Mouse (Mus musculus): Measurements from ENCODE around the gene Dok5. TPM values are rescaled to one million over a fixed set of nuclear protein-coding genes. Genes with fewer than 3 reads are reported as not detected.

The Dok5 gene
- polyA plus RNA-seq, 1 experiment from 2014 or later, result 57.8 TPM

DNA sequence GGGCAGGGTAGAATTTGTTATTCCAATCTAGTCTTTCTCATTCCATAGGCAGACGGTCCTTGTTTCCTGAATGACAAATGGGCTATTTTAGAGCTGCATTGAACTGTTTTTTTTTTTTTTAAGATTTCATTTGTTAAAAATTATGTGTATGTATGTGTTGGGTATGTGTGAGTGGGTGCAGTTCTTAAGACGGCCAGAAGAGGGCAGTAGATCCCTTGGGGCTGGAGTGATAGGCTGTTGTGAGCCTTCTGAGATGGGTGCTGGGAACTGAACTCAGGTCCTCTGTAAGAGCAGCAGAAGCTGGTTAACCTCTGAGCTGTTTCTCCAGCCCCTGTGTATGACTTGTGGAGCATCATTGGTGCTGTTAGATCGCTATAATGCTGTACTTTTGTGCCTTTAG is 63.6 kb downstream of the Dok5 start:
- Histone ChIP-seq H3K4me2 (ENCODE audit: low read length) (no peak overlapping the region), H3K4me3 (ENCODE audit: low read depth, low read length) (no peak overlapping the region), H3K9me3 (replicated peaks; ENCODE audit: control insufficient read depth, low read length, poor library complexity, severe bottlenecking) (no peaks in the 10 kb centered on the region; the same call in 1 of the 2 replicates), H3K36me3 (ENCODE audit: control insufficient read depth, insufficient read depth, low read length) (no peaks in the 10 kb centered on the region), H3K9ac (ENCODE audit: low read depth, low read length) (no peak overlapping the region), H3K27me3 (ENCODE audit: control insufficient read depth, insufficient read depth, low read depth, low read length) (no peaks in the 10 kb centered on the region), H3K4me1 (ENCODE audit: control insufficient read depth, insufficient read depth, low read length) (peaks cover 8% of the 10 kb centered on the region), H3K27ac (ENCODE audit: low read length) (no peak overlapping the region)
- no peak for ATAC-seq
- 92% methylated on average over 3 of the region's 3 CpGs for WGBS

DNA sequence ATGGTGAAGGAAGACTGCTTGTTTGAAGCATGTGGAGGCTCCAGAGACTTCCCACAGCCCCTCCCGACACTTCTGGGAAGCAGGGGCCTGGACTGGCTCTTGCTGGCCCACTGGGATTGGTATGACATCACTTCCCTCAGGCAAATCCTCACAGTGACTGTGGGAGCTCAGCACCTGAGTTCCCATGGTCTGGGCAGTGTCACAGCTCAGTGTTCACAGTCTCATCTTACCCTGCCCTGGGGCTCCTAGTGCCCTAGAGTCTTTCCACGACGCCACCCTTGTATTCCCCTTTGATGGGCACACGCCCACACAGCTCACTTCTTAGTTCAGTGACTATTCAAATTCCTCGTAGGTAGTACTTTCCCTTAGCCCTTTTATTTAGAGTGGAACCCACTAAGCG is 71.4 kb downstream of the Dok5 start:
- WGBS, result 81% methylated on average over 6 of the region's 6 CpGs
- H3K4me2 ChIP-seq (ENCODE audit: low read length), result no peak overlapping the region
- H3K9ac ChIP-seq (ENCODE audit: low read depth, low read length), result no peak overlapping the region
- H3K4me1 ChIP-seq (ENCODE audit: control insufficient read depth, insufficient read depth, low read length), result peaks cover 5% of the 10 kb centered on the region; the same call in 1 of the 2 replicates
- H3K4me3 ChIP-seq (ENCODE audit: low read depth, low read length), result no peak overlapping the region
- H3K27me3 ChIP-seq (ENCODE audit: control insufficient read depth, insufficient read depth, low read depth, low read length), result no peaks in the 10 kb centered on the region
- no peaks in the 10 kb centered on the region; the same call in 1 of the 2 replicates for H3K9me3 ChIP-seq (replicated peaks; ENCODE audit: control insufficient read depth, low read length, poor library complexity, severe bottlenecking)
- ATAC-seq, result no peak
- no peak overlapping the region for H3K27ac ChIP-seq (ENCODE audit: low read length)
- H3K36me3 ChIP-seq (ENCODE audit: control insufficient read depth, insufficient read depth, low read length), result peaks cover 4% of the 10 kb centered on the region; the same call in 1 of the 2 replicates

DNA sequence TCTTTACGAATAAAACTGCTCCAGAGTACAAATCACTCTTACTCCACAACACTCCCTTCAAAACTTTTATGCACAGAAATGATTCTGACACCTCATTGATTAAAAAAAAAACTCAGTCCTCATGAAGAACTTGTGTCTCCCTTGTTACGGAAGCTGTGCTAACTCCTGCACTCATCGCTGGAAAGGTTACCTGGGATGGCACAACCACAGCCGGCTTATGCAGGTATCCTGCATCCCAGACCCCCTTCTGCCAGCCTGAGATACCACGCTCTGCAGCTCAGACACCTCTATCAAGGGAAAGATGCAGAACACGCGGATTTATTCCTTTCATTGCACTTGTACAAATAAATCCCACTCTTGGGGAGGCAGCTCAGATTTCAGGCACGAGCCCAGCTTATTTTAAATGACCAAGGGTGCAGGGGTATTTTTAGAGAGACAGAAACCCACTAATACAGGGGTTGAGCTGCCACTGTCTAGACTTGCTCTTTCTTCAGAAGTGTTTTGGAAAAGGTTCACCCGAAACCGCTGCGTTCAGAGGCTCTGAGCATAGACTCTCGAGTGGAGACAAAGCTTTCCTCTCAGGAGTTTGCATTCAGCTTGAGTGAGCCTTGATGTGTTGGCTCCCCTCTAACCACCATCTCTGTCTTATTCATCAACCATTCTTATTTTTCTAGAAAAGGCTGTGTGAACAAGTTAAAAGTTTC is 76.1 kb downstream of the Dok5 start:
- Histone ChIP-seq H3K4me3 (ENCODE audit: low read depth, low read length) (no peak overlapping the region), H3K9me3 (replicated peaks; ENCODE audit: control insufficient read depth, low read length, poor library complexity, severe bottlenecking) (no peaks in the 10 kb centered on the region), H3K4me1 (ENCODE audit: control insufficient read depth, insufficient read depth, low read length) (peaks cover 14% of the 10 kb centered on the region), H3K36me3 (ENCODE audit: control insufficient read depth, insufficient read depth, low read length) (0 out of 2 replicates have a peak, but pooled peaks cover 2% of the 10 kb centered on the region), H3K27me3 (ENCODE audit: control insufficient read depth, insufficient read depth, low read depth, low read length) (no peaks in the 10 kb centered on the region), H3K4me2 (ENCODE audit: low read length) (no peak overlapping the region), H3K9ac (ENCODE audit: low read depth, low read length) (no peak overlapping the region), H3K27ac (ENCODE audit: low read length) (peak overlapping the region; percentile 15)
- no peak for ATAC-seq
- 42% methylated on average over 12 of the region's 12 CpGs for WGBS

DNA sequence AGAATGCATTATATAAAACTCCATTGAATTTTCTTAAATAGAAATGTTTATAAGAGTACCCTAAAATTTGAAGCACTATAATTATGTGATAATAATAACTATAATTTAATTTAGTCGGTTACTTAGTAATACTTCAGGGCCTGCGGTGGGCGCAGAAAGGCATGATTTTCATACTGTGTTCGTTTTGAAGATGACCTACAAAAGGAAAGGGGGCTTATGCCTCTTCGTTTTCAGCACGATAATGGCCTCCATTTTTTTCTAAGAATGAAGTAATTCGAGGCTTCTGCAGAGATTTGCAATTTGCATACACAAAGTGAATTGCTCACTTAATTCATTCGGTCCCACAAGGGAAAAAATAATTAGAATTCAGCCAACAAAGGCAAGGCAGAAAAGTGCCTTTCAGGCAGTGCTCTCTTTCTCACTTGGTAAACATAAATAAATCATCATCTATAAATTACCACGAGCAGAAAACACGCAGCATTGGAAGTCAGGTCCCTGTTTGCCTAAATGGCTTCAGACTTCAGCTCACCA is 76.7 kb downstream of the Dok5 start:
- Histone ChIP-seq H3K4me1 (ENCODE audit: control insufficient read depth, insufficient read depth, low read length) (peaks cover 14% of the 10 kb centered on the region), H3K4me3 (ENCODE audit: low read depth, low read length) (no peak overlapping the region), H3K27me3 (ENCODE audit: control insufficient read depth, insufficient read depth, low read depth, low read length) (no peaks in the 10 kb centered on the region), H3K9me3 (replicated peaks; ENCODE audit: control insufficient read depth, low read length, poor library complexity, severe bottlenecking) (no peaks in the 10 kb centered on the region), H3K36me3 (ENCODE audit: control insufficient read depth, insufficient read depth, low read length) (0 out of 2 replicates have a peak, but pooled peaks cover 2% of the 10 kb centered on the region), H3K27ac (ENCODE audit: low read length) (peak overlapping the region; percentile 15; the same call in 1 of the 2 replicates), H3K9ac (ENCODE audit: low read depth, low read length) (no peak overlapping the region), H3K4me2 (ENCODE audit: low read length) (0 out of 2 replicates have a peak overlapping the region, but pooled peaks have one; percentile 3)
- 29% methylated on average over 10 of the region's 10 CpGs for WGBS
- ATAC-seq, result no peak

DNA sequence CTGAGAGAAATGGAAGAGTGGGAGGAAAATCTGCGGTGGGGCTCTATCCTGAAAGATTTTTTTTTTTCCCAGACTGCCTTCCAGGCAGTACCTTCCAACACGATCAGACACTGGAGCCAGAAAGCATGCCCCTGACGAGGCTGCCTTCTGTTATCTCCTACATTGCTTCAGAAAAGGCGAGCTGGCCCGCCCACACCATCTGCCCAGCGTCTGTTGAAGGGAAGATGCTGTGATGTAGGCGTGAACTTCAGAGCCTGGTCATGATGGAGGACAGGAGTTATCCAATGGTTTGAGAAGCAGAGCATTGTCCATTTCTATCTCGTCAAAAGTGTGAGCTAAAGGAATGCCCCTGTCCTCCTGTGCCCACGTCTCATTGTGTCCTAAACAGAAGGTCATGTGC is 79.7 kb downstream of the Dok5 start:
- no peak overlapping the region for H3K27ac ChIP-seq (ENCODE audit: low read length)
- H3K9ac ChIP-seq (ENCODE audit: low read depth, low read length), result no peak overlapping the region
- H3K9me3 ChIP-seq (replicated peaks; ENCODE audit: control insufficient read depth, low read length, poor library complexity, severe bottlenecking), result no peaks in the 10 kb centered on the region
- no peak overlapping the region for H3K4me3 ChIP-seq (ENCODE audit: low read depth, low read length)
- ATAC-seq, result no peak
- no peak overlapping the region for H3K4me2 ChIP-seq (ENCODE audit: low read length)
- peaks cover 17% of the 10 kb centered on the region for H3K4me1 ChIP-seq (ENCODE audit: control insufficient read depth, insufficient read depth, low read length)
- H3K27me3 ChIP-seq (ENCODE audit: control insufficient read depth, insufficient read depth, low read depth, low read length), result no peaks in the 10 kb centered on the region
- 0 out of 2 replicates have a peak, but pooled peaks cover 2% of the 10 kb centered on the region for H3K36me3 ChIP-seq (ENCODE audit: control insufficient read depth, insufficient read depth, low read length)
- 78% methylated on average over 9 of the region's 9 CpGs for WGBS

DNA sequence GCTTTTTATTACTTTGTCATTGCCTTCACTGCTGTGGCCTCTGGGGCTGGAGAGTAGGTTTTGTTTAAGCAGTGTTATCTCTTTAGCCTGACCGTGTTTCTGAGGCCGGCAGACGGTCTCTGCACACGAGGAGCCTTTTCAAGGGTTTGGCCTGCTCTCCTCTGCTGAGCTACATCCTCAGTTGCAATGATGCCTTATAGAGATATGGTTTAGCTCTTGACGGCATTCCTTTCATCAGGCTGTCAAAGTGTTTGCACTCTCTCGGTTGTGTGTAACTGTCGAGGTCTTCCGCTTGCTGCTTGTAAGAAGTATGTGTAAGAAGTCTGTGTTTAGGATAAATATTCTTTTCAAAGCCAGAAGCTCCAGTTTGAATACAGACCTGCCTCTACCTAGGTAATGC is 84.7 kb downstream of the Dok5 start:
- H3K27ac ChIP-seq (ENCODE audit: low read length), result 0 out of 2 replicates have a peak overlapping the region, but pooled peaks have one; percentile 28
- H3K4me3 ChIP-seq (ENCODE audit: low read depth, low read length), result no peak overlapping the region
- peaks cover 3% of the 10 kb centered on the region; the same call in 1 of the 2 replicates for H3K36me3 ChIP-seq (ENCODE audit: control insufficient read depth, insufficient read depth, low read length)
- no peak for ATAC-seq
- H3K4me2 ChIP-seq (ENCODE audit: low read length), result no peak overlapping the region
- peaks cover 6% of the 10 kb centered on the region for H3K4me1 ChIP-seq (ENCODE audit: control insufficient read depth, insufficient read depth, low read length)
- H3K9me3 ChIP-seq (replicated peaks; ENCODE audit: control insufficient read depth, low read length, poor library complexity, severe bottlenecking), result no peaks in the 10 kb centered on the region; the same call in 1 of the 2 replicates
- WGBS, result 53% methylated on average over 8 of the region's 8 CpGs
- H3K27me3 ChIP-seq (ENCODE audit: control insufficient read depth, insufficient read depth, low read depth, low read length), result no peaks in the 10 kb centered on the region
- H3K9ac ChIP-seq (ENCODE audit: low read depth, low read length), result peak overlapping the region; percentile 14; the same call in 1 of the 2 replicates

DNA sequence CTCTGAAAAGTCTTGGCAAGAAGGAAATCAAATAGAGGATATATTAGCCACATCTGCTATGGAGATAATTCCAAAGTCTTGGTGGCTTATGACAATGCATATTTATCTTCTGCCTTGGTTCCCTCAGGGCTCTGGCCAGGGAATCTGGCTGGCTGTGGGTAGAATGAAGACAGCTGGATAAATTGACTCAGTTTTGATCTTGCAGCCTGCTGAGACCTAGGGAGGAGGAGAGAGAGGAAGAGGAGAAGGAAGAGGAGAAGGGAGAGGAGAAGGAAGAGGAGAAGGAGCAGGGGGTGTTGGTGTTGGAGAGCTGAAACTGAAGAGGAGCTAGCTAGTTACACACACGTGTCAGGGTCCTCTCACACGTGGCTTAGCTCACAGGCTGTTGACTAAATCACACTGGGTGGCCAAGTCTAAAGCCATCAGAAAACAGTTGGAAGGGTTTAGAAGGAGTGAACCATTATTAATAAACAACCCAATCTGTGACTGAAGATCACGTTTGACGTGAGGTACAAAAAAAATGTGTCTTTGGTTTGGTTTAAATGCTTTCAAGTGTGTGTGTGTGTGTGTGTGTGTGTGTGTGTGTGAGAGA is 85.6 kb downstream of the Dok5 start:
- Histone ChIP-seq H3K9ac (ENCODE audit: low read depth, low read length) (no peak overlapping the region), H3K9me3 (replicated peaks; ENCODE audit: control insufficient read depth, low read length, poor library complexity, severe bottlenecking) (no peaks in the 10 kb centered on the region; the same call in 1 of the 2 replicates), H3K27ac (ENCODE audit: low read length) (no peak overlapping the region), H3K4me3 (ENCODE audit: low read depth, low read length) (no peak overlapping the region), H3K36me3 (ENCODE audit: control insufficient read depth, insufficient read depth, low read length) (peaks cover 3% of the 10 kb centered on the region; the same call in 1 of the 2 replicates), H3K4me2 (ENCODE audit: low read length) (no peak overlapping the region), H3K27me3 (ENCODE audit: control insufficient read depth, insufficient read depth, low read depth, low read length) (no peaks in the 10 kb centered on the region), H3K4me1 (ENCODE audit: control insufficient read depth, insufficient read depth, low read length) (peaks cover 6% of the 10 kb centered on the region)
- ATAC-seq, result no peak
- 71% methylated on average over 4 of the region's 4 CpGs for WGBS

DNA sequence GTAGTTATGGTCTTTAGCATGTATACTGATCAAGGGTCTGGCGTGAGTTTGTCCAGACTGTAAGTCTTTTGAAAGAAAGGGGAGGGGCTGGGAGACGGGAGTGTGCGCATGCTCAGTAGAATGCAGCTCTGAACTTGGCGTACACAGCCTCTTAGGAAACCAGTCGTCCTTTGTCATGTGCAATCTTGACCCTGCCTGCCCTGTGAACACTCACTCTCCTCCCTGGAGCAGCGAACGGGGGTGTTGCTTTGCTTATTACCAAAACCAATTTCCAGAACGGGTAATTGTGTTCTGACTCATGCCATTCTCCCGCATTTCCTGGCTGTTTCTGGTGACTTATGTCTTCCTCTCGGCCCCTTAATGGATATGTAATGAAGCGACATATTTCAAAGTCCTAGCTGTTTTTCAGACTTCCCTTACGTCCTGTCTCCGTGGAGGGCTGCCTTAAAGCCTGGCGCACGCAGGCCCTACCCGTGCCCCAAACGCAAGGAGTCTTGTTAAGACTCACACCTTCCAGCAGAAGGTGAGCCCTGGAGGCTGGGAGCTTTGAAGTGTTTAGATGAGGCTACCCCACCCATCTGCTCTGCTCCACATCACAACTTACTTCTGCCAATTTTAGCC is 95.3 kb downstream of the Dok5 start:
- ATAC-seq, result no peak
- Histone ChIP-seq H3K9ac (ENCODE audit: low read depth, low read length) (no peak overlapping the region), H3K27ac (ENCODE audit: low read length) (no peak overlapping the region), H3K4me1 (ENCODE audit: control insufficient read depth, insufficient read depth, low read length) (peaks cover 7% of the 10 kb centered on the region), H3K4me2 (ENCODE audit: low read length) (no peak overlapping the region), H3K9me3 (replicated peaks; ENCODE audit: control insufficient read depth, low read length, poor library complexity, severe bottlenecking) (no peaks in the 10 kb centered on the region), H3K36me3 (ENCODE audit: control insufficient read depth, insufficient read depth, low read length) (no peaks in the 10 kb centered on the region), H3K4me3 (ENCODE audit: low read depth, low read length) (no peak overlapping the region), H3K27me3 (ENCODE audit: control insufficient read depth, insufficient read depth, low read depth, low read length) (no peaks in the 10 kb centered on the region)
- 77% methylated on average over 17 of the region's 17 CpGs for WGBS

All from midbrain, embryonic 16.5 days (tissue).